Mouse (Mus musculus): ENCODE measurements around the gene Krtap6-5. TPM values are rescaled to one million over a fixed set of nuclear protein-coding genes. Genes with fewer than 3 reads are reported as not detected.
"Not testable (repeated sequence)": the region's sequence is repeated elsewhere in the genome, so short reads cannot be mapped to it uniquely, and the experiment has no call there.

The Krtap6-5 gene
- not detected in 2 replicates for polyA plus RNA-seq (2016; fragmentation: Nextera tagmentation; extraction: Ambion mirVana)

GRCm38 (mm10) chr16:89047783-89048182 is at the start of gene Krtap6-5:
TSS of gene Krtap6-5 (minus strand) at chr16:89047883.
- no peaks in the 10 kb centered on the region for H3K36me3 ChIP-seq
- H3K9me3 ChIP-seq = no peaks in the 10 kb centered on the region
- no peak within 1 kb of the TSS for H3K27ac ChIP-seq
- DNase-seq (ENCODE audit: low spot score) = no peak
- no peaks in the 10 kb centered on the region for H3K4me1 ChIP-seq (replicated peaks)
- no peak within 1 kb of the TSS for H3K4me3 ChIP-seq
- 87% methylated on average over 3 of the region's 3 CpGs for WGBS
- no peaks in the 10 kb centered on the region for H3K27me3 ChIP-seq (ENCODE audit: insufficient read depth, poor library complexity, severe bottlenecking)

- not testable (repeated sequence) for H3K27me3 ChIP-seq (ENCODE audit: insufficient read depth, poor library complexity, severe bottlenecking); H3K4me1 ChIP-seq (replicated peaks); H3K36me3 ChIP-seq; H3K4me3 ChIP-seq; H3K27ac ChIP-seq; H3K9me3 ChIP-seq
- 75% methylated on average over 2 of the region's 2 CpGs for WGBS
- DNase-seq (ENCODE audit: low spot score) = peak; percentile 3
These were observed 23.4 kb upstream of the Krtap6-5 start for GRCm38 (mm10) chr16:89071041-89071440.

GRCm38 (mm10) chr16:89063902-89064301 is 16.2 kb upstream of the Krtap6-5 start, which contains the start of gene 1110025L11Rik:
TSS of gene 1110025L11Rik (minus strand) at chr16:89064002.
- not testable (repeated sequence) for H3K27me3 ChIP-seq (ENCODE audit: insufficient read depth, poor library complexity, severe bottlenecking); H3K36me3 ChIP-seq; DNase-seq (ENCODE audit: low spot score); H3K27ac ChIP-seq; H3K9me3 ChIP-seq; H3K4me3 ChIP-seq; H3K4me1 ChIP-seq (replicated peaks)
- no CpG with 5 or more reads among the region's 2 CpGs for WGBS

- not testable (repeated sequence) for H3K36me3 ChIP-seq; H3K27me3 ChIP-seq (ENCODE audit: insufficient read depth, poor library complexity, severe bottlenecking); H3K27ac ChIP-seq; H3K4me3 ChIP-seq; DNase-seq (ENCODE audit: low spot score); H3K9me3 ChIP-seq; H3K4me1 ChIP-seq (replicated peaks)
- WGBS = 91% methylated on average over 2 of the region's 4 CpGs
These were observed 6.3 kb downstream of the Krtap6-5 start, which contains the start of gene Gm10228 for GRCm38 (mm10) chr16:89041372-89041771. TSS of gene Gm10228 (minus strand) at chr16:89041472.

- not testable (repeated sequence) for H3K27ac ChIP-seq; H3K36me3 ChIP-seq; H3K4me1 ChIP-seq (replicated peaks); H3K4me3 ChIP-seq; H3K9me3 ChIP-seq; H3K27me3 ChIP-seq (ENCODE audit: insufficient read depth, poor library complexity, severe bottlenecking); DNase-seq (ENCODE audit: low spot score)
- 93% methylated on average over 3 of the region's 3 CpGs for WGBS
These were observed 16.3 kb downstream of the Krtap6-5 start, which contains the start of gene Krtap6-1 for GRCm38 (mm10) chr16:89031399-89031798. TSS of gene Krtap6-1 (plus strand) at chr16:89031699.

GRCm38 (mm10) chr16:89014984-89015383 is 32.7 kb downstream of the Krtap6-5 start, which contains the start of gene Gm10229:
TSS of gene Gm10229 (plus strand) at chr16:89015284.
- not testable (repeated sequence) for DNase-seq (ENCODE audit: low spot score); H3K9me3 ChIP-seq; H3K36me3 ChIP-seq; H3K4me1 ChIP-seq (replicated peaks); H3K4me3 ChIP-seq; H3K27me3 ChIP-seq (ENCODE audit: insufficient read depth, poor library complexity, severe bottlenecking); H3K27ac ChIP-seq
- WGBS = 91% methylated on average over 3 of the region's 3 CpGs

- Histone ChIP-seq H3K4me3 (no peak overlapping the region), H3K27ac (no peak overlapping the region), H3K9me3 (no peaks in the 10 kb centered on the region), H3K27me3 (ENCODE audit: insufficient read depth, poor library complexity, severe bottlenecking) (no peaks in the 10 kb centered on the region), H3K4me1 (replicated peaks) (no peaks in the 10 kb centered on the region), H3K36me3 (no peaks in the 10 kb centered on the region)
- 94% methylated on average over 3 of the region's 3 CpGs for WGBS
- DNase-seq (ENCODE audit: low spot score) = no peak
These were observed 33.7 kb downstream of the Krtap6-5 start for GRCm38 (mm10) chr16:89013973-89014372.

GRCm38 (mm10) chr16:89010659-89011058 is 37.0 kb downstream of the Krtap6-5 start, which contains the start of gene Krtap22-2:
TSS of gene Krtap22-2 (minus strand) at chr16:89010759.
- DNase-seq (ENCODE audit: low spot score) = no peak

More at GRCm38 (mm10) chr16:89010659-89011058, 37.0 kb downstream of the Krtap6-5 start, which contains the start of gene Krtap22-2:
- Histone ChIP-seq H3K4me3 (no peak within 1 kb of the TSS), H3K9me3 (no peaks in the 10 kb centered on the region), H3K27me3 (ENCODE audit: insufficient read depth, poor library complexity, severe bottlenecking) (no peaks in the 10 kb centered on the region), H3K36me3 (no peaks in the 10 kb centered on the region), H3K27ac (no peak within 1 kb of the TSS), H3K4me1 (replicated peaks) (no peaks in the 10 kb centered on the region)
- WGBS = 82% methylated on average over 5 of the region's 5 CpGs

Other genes with a start within 250 kb of the Krtap6-5 start
- gene Gm20741, start 235.7 kb downstream of the Krtap6-5 start, polyA plus RNA-seq (2016; fragmentation: Nextera tagmentation; extraction: Ambion mirVana) = not detected in 2 replicates
- not detected in 2 replicates for gene Krtap15, start 227.7 kb downstream of the Krtap6-5 start, polyA plus RNA-seq (2016; fragmentation: Nextera tagmentation; extraction: Ambion mirVana)
- gene Krtap14, start 221.7 kb downstream of the Krtap6-5 start, polyA plus RNA-seq (2016; fragmentation: Nextera tagmentation; extraction: Ambion mirVana) = not detected in 2 replicates
- gene Krtap19-1, start 178.5 kb downstream of the Krtap6-5 start, polyA plus RNA-seq (2016; fragmentation: Nextera tagmentation; extraction: Ambion mirVana) = not detected in 2 replicates
- not detected in 2 replicates for gene Krtap19-2, start 173.6 kb downstream of the Krtap6-5 start, polyA plus RNA-seq (2016; fragmentation: Nextera tagmentation; extraction: Ambion mirVana)
- not detected in 2 replicates for gene Krtap19-3, start 169.8 kb downstream of the Krtap6-5 start, polyA plus RNA-seq (2016; fragmentation: Nextera tagmentation; extraction: Ambion mirVana)
- gene Krtap19-4, start 162.8 kb downstream of the Krtap6-5 start, polyA plus RNA-seq (2016; fragmentation: Nextera tagmentation; extraction: Ambion mirVana) = not detected in 2 replicates
- gene Krtap19-5, start 151.4 kb downstream of the Krtap6-5 start, polyA plus RNA-seq (2016; fragmentation: Nextera tagmentation; extraction: Ambion mirVana) = not detected in 2 replicates
- not detected in 2 replicates for gene Krtap19-9b, start 115.6 kb downstream of the Krtap6-5 start, polyA plus RNA-seq (2016; fragmentation: Nextera tagmentation; extraction: Ambion mirVana)
- gene Krtap16-3, start 85.0 kb downstream of the Krtap6-5 start, polyA plus RNA-seq (2016; fragmentation: Nextera tagmentation; extraction: Ambion mirVana) = not detected in 2 replicates
- gene Krtap22-2, start 37.1 kb downstream of the Krtap6-5 start, polyA plus RNA-seq (2016; fragmentation: Nextera tagmentation; extraction: Ambion mirVana) = not detected in 2 replicates
- not detected in 2 replicates for gene Gm10229, start 32.6 kb downstream of the Krtap6-5 start, polyA plus RNA-seq (2016; fragmentation: Nextera tagmentation; extraction: Ambion mirVana)
- not detected in 2 replicates for gene Krtap6-1, start 16.2 kb downstream of the Krtap6-5 start, polyA plus RNA-seq (2016; fragmentation: Nextera tagmentation; extraction: Ambion mirVana)
- not detected in 2 replicates for gene Gm10228, start 6.4 kb downstream of the Krtap6-5 start, polyA plus RNA-seq (2016; fragmentation: Nextera tagmentation; extraction: Ambion mirVana)
- gene 1110025L11Rik, start 16.1 kb upstream of the Krtap6-5 start, polyA plus RNA-seq (2016; fragmentation: Nextera tagmentation; extraction: Ambion mirVana) = not detected in 2 replicates
- gene Krtap6-3, start 36.1 kb upstream of the Krtap6-5 start, polyA plus RNA-seq (2016; fragmentation: Nextera tagmentation; extraction: Ambion mirVana) = not detected in 2 replicates
- not detected in 2 replicates for gene Gm6358, start 93.0 kb upstream of the Krtap6-5 start, polyA plus RNA-seq (2016; fragmentation: Nextera tagmentation; extraction: Ambion mirVana)
- gene Gm10061, start 103.2 kb upstream of the Krtap6-5 start, polyA plus RNA-seq (2016; fragmentation: Nextera tagmentation; extraction: Ambion mirVana) = not detected in 2 replicates
- not detected in 2 replicates for gene Gm9789, start 110.1 kb upstream of the Krtap6-5 start, polyA plus RNA-seq (2016; fragmentation: Nextera tagmentation; extraction: Ambion mirVana)
- gene Gm7735, start 121.6 kb upstream of the Krtap6-5 start, polyA plus RNA-seq (2016; fragmentation: Nextera tagmentation; extraction: Ambion mirVana) = not detected in 2 replicates
- not detected in 2 replicates for gene 1110057P08Rik, start 126.9 kb upstream of the Krtap6-5 start, polyA plus RNA-seq (2016; fragmentation: Nextera tagmentation; extraction: Ambion mirVana)
- gene Krtap20-2, start 158.0 kb upstream of the Krtap6-5 start, polyA plus RNA-seq (2016; fragmentation: Nextera tagmentation; extraction: Ambion mirVana) = not detected in 2 replicates